Mouse (Mus musculus) olfactory bulb, adult 2 months (tissue): Measurements from ENCODE around the gene Kif5a. TPM values are rescaled to one million over a fixed set of nuclear protein-coding genes. Genes with fewer than 3 reads are reported as not detected.

Source experiments
- H3K27ac ChIP-seq: fragments of 200-500 bp; 2 replicates; pipeline ENCODE4 v1.5.1; 2012; ENCODE audit warnings: low read depth, low read length; ENCODE audit not compliant: insufficient read depth
- H3K4me1 ChIP-seq: fragments of 200-500 bp; 2 replicates; pipeline ENCODE4 v1.6.1; 2012; ENCODE audit warnings: low read length; ENCODE audit not compliant: control insufficient read depth, insufficient read depth
- H3K4me3 ChIP-seq: fragments of 200-500 bp; 2 replicates; pipeline ENCODE4 v1.5.1; 2012; ENCODE audit warnings: mild to moderate bottlenecking, low read depth, low read length, moderate library complexity; ENCODE audit not compliant: insufficient read depth
- CTCF ChIP-seq: fragments of 200-500 bp; IDR thresholded peaks from 2 replicates; pipeline ENCODE4 v1.5.1; 2012; ENCODE audit warnings: low read depth, mild to moderate bottlenecking, low read length, moderate library complexity; ENCODE audit not compliant: insufficient read depth
- POLR2A ChIP-seq: fragments of 200-500 bp; IDR thresholded peaks from 2 replicates; pipeline ENCODE4 v1.6.1; 2012; ENCODE audit warnings: mild to moderate bottlenecking, low read depth, low read length, moderate library complexity; ENCODE audit not compliant: insufficient read depth
- WGBS: fragments of 180-500 bp; shearing (Covaris S2); methylation state at CpG from one replicate; pipeline ENCODE4 v1.1.7; 2018; 5-methylcytosine and 5-hydroxymethylcytosine counted together
- polyA plus RNA-seq: library from polyadenylated mRNA; stranded (reverse); fragments of >200 nt; gene quantifications from 2 replicates; pipeline ENCODE4 v1.2.4, GENCODE M21; 2012; ENCODE audit warnings: low replicate concordance; ENCODE audit not compliant: missing spikeins, insufficient read depth, insufficient read length

The Kif5a gene
- polyA plus RNA-seq, 1 experiment: 160 TPM

DNA sequence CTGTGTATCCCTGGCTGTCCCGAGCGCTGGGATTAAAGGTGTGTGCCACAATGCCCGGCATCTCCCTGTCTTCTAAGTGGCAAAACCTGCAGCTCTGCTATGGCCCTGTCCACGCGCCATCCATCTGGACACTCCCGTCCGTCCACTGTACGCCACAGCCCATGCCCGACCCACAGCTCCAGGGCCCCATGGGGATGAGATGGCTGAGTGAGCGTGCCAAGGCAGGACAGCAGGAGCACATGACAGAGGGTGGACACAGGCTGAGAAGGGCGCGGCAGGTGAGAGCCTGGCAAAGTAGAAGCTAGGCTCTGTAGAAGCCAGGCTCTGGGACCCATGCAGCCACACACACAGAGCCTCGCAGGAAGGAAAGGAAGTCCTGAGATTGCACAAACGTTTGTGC is 31.4 kb downstream of the Kif5a start:
- 84% methylated on average over 14 of the region's 14 CpGs for WGBS
- H3K27ac ChIP-seq: no peak overlapping the region

DNA sequence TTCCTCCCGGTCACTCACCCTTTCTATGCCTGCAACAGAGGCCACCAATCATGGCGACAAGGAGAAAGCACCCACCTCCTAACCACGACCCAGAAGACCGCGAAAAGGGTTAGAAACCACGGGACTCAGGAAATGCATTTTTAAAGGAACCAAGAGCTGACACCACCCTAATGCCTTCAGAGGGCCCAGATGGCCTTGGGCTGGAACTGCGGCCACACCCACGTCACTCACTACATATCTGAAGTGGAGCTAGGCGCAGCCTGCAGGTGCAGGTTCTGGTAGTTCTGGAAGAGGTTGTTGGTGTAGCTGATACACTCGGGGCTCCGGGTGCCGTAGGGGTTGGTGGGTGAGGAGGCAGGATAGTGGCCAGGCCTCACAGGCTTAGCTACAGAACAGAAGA is 32.5 kb downstream of the Kif5a start:
- Histone ChIP-seq H3K4me1 (peaks cover 15% of the 10 kb centered on the region), H3K27ac (no peak overlapping the region), H3K4me3 (no peak overlapping the region)
- WGBS: 82% methylated on average over 12 of the region's 12 CpGs
- TF ChIP-seq POLR2A (no peak), CTCF (no peak)

More for the DNA sequence above, 31.4 kb downstream of the Kif5a start:
- Histone ChIP-seq H3K4me1 (peaks cover 11% of the 10 kb centered on the region; the same call in 1 of the 2 replicates), H3K4me3 (no peak overlapping the region)
- no peak for TF ChIP-seq POLR2A
- no peak for TF ChIP-seq CTCF

DNA sequence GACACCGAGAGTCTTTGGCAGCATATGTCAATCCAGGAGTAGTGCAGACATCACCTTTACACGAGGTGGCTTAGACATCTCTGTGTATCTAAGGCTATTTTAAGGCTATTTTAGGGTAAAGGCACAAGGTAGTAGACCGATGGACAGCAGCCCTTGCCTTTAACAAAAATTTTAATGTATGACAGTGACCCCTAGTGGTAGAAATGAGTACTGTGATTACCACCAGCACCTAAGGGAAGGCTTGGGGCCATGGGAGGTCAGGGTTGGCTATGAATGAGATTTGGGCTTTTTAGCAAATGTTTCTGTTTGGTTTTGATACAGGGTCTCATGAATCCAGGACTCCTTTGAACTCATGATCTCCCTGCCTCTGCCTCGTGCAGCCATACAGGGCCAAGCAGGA is 34.3 kb downstream of the Kif5a start:
- TF ChIP-seq POLR2A: no peak
- TF ChIP-seq CTCF: no peak
- WGBS: 21% methylated on average over 4 of the region's 4 CpGs
- H3K27ac ChIP-seq: no peak overlapping the region
- no peak overlapping the region for H3K4me3 ChIP-seq
- H3K4me1 ChIP-seq: peaks cover 16% of the 10 kb centered on the region

DNA sequence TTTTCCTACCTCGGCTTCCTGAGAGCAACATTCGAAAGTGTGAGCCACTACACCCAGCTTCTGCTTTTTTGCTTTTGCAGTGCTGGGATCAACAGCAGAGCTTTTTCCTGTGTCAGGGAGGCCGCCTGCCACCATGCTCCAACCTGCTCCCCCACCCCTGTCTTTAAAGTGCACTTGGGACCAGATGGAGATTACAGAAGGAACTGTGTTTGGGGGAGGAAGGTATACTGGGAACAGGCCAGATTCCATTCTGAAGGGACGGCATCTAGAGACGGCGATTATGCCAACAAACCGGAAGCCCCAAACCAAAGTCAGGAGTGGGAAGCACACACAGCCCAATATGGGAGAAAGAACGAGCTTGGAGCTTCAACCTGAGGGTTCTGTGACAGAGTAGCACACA is 36.0 kb downstream of the Kif5a start:
- TF ChIP-seq CTCF: no peak
- TF ChIP-seq POLR2A: no peak
- Histone ChIP-seq H3K4me1 (peaks cover 16% of the 10 kb centered on the region), H3K27ac (no peak overlapping the region), H3K4me3 (no peak overlapping the region)
- WGBS: 87% methylated on average over 8 of the region's 8 CpGs

DNA sequence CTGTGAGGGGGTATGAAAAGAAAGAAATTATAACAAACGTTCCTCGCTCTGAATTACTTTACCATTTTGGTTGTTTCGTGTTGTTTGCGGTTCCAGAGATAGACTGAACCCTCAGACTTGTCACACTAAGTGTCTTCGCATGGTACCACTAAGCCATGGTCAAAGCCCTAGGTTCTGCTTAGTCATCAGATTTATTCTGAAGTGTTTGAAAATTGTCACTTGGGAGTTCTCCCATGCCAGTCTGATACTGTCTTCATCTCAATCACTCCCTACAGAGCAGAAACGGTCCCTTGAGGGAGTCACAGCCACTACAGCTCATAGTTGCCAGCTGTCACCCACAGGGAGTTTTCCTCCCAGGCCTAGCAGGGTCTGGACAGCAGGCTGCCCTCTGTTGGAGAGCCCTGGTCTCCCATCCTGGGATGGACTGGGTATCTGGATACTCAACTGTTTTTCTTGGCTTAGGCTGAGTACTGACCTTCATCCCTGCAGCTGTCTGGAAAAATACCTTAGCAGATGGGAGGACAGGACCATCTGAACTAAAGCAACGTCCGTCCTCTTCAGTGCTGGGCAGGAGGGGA is 36.7 kb downstream of the Kif5a start:
- TF ChIP-seq POLR2A: no peak
- TF ChIP-seq CTCF: no peak
- no peak overlapping the region for H3K4me3 ChIP-seq
- 73% methylated on average over 8 of the region's 8 CpGs for WGBS
- peaks cover 12% of the 10 kb centered on the region for H3K4me1 ChIP-seq
- H3K27ac ChIP-seq: no peak overlapping the region

DNA sequence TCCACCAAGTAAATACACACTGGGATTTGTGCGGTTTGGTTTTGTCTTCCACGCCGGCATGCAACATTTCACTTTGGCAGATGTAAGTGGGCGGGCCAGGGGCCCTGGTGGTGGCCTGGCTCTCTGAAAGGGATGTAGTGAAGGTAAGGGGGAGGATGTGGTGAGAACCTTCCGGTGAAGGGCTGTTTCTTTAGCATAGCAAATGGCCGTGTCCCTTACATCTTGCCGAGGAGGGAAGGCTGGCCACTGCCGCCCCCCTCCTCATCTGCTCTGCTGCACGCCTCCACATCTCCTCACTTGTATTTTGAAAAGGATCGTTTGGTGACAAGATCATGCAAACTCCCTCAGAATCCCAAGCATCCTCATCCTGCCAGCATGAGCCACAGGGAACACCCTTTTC is 37.4 kb downstream of the Kif5a start:
- TF ChIP-seq CTCF (no peak), POLR2A (no peak)
- Histone ChIP-seq H3K4me3 (no peak overlapping the region), H3K27ac (no peak overlapping the region), H3K4me1 (peaks cover 7% of the 10 kb centered on the region)
- 38% methylated on average over 10 of the region's 10 CpGs for WGBS

DNA sequence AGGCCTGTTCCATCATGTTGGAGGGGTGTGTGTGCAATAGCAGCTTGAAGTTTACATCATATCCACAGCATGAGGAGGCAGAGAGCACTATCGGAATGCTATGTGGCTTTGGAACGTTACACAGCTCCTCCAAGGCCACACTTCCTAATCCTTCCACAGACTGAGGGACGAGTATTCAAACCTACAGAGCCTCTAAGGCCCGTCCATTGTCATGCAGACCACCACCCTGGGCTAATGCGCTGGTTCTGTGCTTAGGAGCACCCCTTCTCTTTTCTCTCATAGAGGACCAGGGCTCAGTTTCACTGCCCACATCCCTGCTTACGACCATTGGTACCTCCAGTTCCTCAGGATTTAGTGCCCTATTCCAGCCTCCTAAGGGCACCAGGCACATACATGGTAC is 37.9 kb downstream of the Kif5a start:
- no peak overlapping the region for H3K27ac ChIP-seq
- TF ChIP-seq POLR2A: no peak
- TF ChIP-seq CTCF: no peak
- no peak overlapping the region for H3K4me3 ChIP-seq
- H3K4me1 ChIP-seq: peaks cover 7% of the 10 kb centered on the region
- WGBS: 57% methylated on average over 6 of the region's 6 CpGs

DNA sequence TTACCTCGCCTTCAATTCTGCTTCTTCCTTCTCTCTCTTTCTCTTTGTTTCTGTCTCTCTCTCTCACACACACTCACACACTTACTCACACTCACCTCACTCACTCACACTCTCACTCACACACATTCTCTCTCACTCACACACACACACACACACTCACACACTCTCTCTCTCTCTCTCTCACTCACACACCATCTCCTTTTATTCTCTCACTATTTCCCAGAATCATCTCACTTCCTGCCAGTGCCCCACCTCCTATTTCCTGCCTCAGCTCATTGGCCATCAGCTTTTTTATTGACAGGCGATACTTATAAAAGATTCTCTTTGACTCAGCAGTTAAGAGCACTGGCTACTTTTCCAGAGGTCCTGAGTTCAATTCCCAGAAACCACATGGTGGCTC is 44.8 kb downstream of the Kif5a start:
- H3K4me1 ChIP-seq: no peaks in the 10 kb centered on the region
- no peak for TF ChIP-seq CTCF
- TF ChIP-seq POLR2A: no peak
- 93% methylated on average over 2 of the region's 2 CpGs for WGBS

DNA sequence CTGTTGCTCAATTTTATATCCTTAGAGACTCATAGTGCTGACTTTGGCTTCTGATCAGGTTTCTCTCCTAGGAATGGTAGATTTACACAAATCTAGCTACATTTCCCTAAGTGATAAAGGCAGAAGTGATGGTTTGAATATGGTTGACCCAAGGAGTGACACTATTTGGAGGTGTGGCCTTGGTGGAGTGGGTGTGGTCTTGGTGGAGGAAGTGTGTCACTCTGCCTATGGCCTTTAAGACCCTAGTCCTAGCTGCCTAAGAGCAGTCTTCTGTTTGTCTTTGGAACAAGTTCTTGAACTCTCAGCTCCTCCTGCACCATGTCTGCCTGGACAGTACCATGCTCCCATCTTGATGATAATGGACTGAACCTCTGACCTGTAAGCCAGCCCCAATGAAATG is 46.0 kb downstream of the Kif5a start:
- Histone ChIP-seq H3K4me1 (no peaks in the 10 kb centered on the region), H3K27ac (no peak overlapping the region), H3K4me3 (no peak overlapping the region)
- TF ChIP-seq POLR2A (no peak), CTCF (no peak)

More for the DNA sequence above, 44.8 kb downstream of the Kif5a start:
- Histone ChIP-seq H3K27ac (no peak overlapping the region), H3K4me3 (no peak overlapping the region)

DNA sequence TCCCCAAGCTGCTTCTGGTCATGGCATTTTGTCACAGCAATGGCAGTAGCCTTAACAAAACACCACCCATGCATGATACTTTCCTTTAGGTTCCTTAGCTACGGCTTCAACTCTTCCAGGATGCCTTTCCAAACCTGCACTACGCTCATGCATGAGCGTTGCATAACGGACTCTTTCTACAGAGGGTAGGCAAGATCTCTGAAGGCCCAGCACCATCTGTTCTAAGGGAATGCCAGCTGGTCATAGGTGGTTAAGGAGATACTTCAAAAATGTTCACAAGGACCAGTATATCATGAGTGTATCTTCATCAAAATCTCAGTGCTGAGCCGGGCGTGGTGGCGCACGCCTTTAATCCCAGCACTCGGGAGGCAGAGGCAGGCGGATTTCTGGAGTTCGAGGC is 46.7 kb downstream of the Kif5a start:
- no peak overlapping the region for H3K4me3 ChIP-seq
- 98% methylated on average over 11 of the region's 11 CpGs for WGBS
- H3K4me1 ChIP-seq: 0 out of 2 replicates have a peak, but pooled peaks cover 2% of the 10 kb centered on the region
- no peak overlapping the region for H3K27ac ChIP-seq
- TF ChIP-seq POLR2A (no peak), CTCF (no peak)
